Mouse (Mus musculus) adrenal gland, adult (tissue): ENCODE measurements around the gene Fam214b.

Source experiments
- DNase-seq, 2 experiments: peaks; one replicate each; pipeline ENCODE4 v3.0.0; 2022 to 2023; ENCODE audit warnings: low spot score in 1 of 2; ENCODE audit not compliant: inconsistent age in 2 of 2

Fam214b gene

GRCm38 (mm10) chr4:43010161-43011038, 35.6 kb downstream of the Fam214b start, which contains the start of gene Fancg:
Gene Fancg, minus strand, starts transcription at chr4:43010506.
- DNase-seq = peak; percentile 87 to 95

- DNase-seq = peak; percentile 34 to 77
Observed at GRCm38 (mm10) chr4:43005765-43006164, 40.3 kb downstream of the Fam214b start.

- no peak for DNase-seq
Observed at GRCm38 (mm10) chr4:43004951-43005350, 41.1 kb downstream of the Fam214b start.

- peak in 1 of 2 experiments; percentile 35 for DNase-seq
Observed at GRCm38 (mm10) chr4:43002756-43003439, 43.1 kb downstream of the Fam214b start.

GRCm38 (mm10) chr4:43001272-43001671, 44.7 kb downstream of the Fam214b start:
- peak; percentile 33 to 56 for DNase-seq

- DNase-seq = peak; percentile 99
Observed at GRCm38 (mm10) chr4:43000141-43000986, 45.7 kb downstream of the Fam214b start, which contains the start of gene Vcp. Gene Vcp, minus strand, starts transcription at chr4:43000507.

- peak; percentile 88 to 95 for DNase-seq
Observed at GRCm38 (mm10) chr4:42999451-43000140, 46.4 kb downstream of the Fam214b start.

- DNase-seq = peak in 1 of 2 experiments; percentile 55
Observed at GRCm38 (mm10) chr4:42998022-42998421, 48.0 kb downstream of the Fam214b start.

- DNase-seq = no peak
Observed at GRCm38 (mm10) chr4:42988296-42988695, 57.7 kb downstream of the Fam214b start.
